Mouse (Mus musculus) embryo, embryonic 11 days (tissue): Measurements from ENCODE around the gene Olfr125.

Source experiments
- DNase-seq: peaks from one replicate; pipeline ENCODE4 v3.0.0-alpha.2; 2015

The Olfr125 gene

GRCm38 (mm10) chr17:37832649-37833048 is at the start of gene Olfr125:
Olfr125 (plus strand) TSS chr17:37832949.
- no peak for DNase-seq

GRCm38 (mm10) chr17:37793229-37793628 is 39.5 kb upstream of the Olfr125 start, which contains the start of gene Olfr123:
Olfr123 (plus strand) TSS chr17:37793529.
- DNase-seq = no peak

DNA sequence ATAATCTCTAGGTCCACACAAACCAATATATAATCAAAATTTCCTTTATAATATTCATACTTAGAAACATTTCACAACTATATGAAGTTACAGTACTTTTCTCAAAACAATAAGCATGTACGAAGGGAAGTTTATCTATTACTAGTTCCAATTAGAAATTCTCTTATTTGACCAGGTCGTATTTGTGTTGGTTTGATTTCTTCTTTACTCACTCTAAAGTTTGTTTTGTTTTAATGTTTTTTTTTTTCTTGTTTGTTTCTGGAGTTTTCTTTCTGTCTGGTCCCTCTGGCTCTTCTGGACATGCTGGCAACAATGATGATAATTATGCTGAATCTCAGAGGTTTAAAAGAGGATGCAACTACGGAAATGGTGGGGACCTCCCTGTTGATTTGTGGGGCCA is 33.2 kb upstream of the Olfr125 start, which contains the start of gene Olfr124:
TSS of gene Olfr124 (plus strand) at position 301 of the 400 bp plus-strand sequence.
- DNase-seq = no peak

GRCm38 (mm10) chr17:37847183-37847582 is 14.4 kb downstream of the Olfr125 start, which contains the start of gene Olfr126:
Olfr126 (plus strand) TSS chr17:37847483.
- DNase-seq = no peak

DNA sequence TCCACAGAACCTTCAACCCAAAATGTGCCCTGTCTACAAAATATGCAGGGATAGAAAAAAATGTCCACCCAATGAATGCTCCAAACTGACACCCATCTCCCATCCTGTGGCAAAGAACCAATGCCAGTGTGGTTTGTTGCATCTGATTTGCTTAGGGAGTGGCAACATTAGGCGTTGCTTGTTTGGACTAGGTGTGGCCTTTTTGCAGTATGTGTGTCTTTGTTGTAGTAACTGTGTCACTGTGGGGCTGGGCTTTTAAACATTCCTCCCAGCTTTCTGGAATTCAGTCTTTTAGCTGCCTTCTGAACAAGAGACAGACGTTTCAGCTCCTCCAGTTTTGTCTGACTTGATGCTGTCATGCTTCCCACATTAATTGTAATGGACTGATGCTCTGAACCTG is 31.2 kb downstream of the Olfr125 start:
- DNase-seq = no peak

DNA sequence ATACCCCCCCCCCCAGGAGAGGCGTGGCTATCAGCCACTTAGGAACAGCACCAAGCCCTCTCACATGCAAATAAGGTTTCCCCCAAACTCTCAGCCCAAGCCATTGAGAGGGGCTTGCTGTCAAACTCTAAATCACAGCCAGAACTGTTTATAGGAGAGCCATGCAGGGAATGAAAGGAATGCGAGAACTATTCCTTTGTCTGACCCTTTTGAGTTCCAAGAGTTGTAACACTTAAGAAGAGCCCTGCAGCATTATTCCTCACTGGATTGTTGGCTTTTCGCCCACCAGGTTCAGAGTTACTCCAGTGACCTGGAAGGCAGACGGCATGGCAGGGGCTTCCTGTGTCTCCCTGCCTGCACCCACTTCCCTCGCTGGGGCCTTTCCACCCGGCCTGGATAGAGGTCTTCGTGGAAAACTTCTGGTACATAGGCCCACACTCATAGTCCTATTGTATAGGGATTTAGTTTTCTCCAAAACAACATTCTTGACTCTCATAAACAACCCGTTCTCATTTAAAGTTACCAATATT is 37.0 kb downstream of the Olfr125 start:
- DNase-seq = peak; percentile 20

GRCm38 (mm10) chr17:37873830-37874229 is 41.1 kb downstream of the Olfr125 start:
- no peak for DNase-seq
